Mouse (Mus musculus): ENCODE results near the gene Atl1. TPM values are rescaled to one million over a fixed set of nuclear protein-coding genes. Genes with fewer than 3 reads are reported as not detected.

Atl1 gene
- polyA plus RNA-seq, 1 experiment from 2014 or later, result 4.5 TPM

GRCm38 (mm10) chr12:69891721-69892120 is 693 bp upstream of the Atl1 start:
- peak overlapping the region; percentile 97 for H3K9ac ChIP-seq (ENCODE audit: low read length)
- H3K27ac ChIP-seq (ENCODE audit: low read length), result peak overlapping the region; percentile 93
- peak overlapping the region; percentile 82 for H3K4me2 ChIP-seq (ENCODE audit: low read depth, low read length)
- no peaks in the 10 kb centered on the region for H3K27me3 ChIP-seq (ENCODE audit: control insufficient read depth, insufficient read depth, low read length)
- peak overlapping the region; percentile 94 for H3K4me3 ChIP-seq (replicated peaks; ENCODE audit: low read length)
- WGBS, result 40% methylated on average over 3 of the region's 3 CpGs
- H3K9me3 ChIP-seq (replicated peaks; ENCODE audit: control insufficient read depth, low read length), result no peaks in the 10 kb centered on the region
- H3K4me1 ChIP-seq (ENCODE audit: control insufficient read depth, insufficient read depth, low read length), result peaks cover 26% of the 10 kb centered on the region
- no peak for ATAC-seq (ENCODE audit: insufficient read depth, low FRiP score)
- no peaks in the 10 kb centered on the region for H3K36me3 ChIP-seq (ENCODE audit: control insufficient read depth, insufficient read depth, low read length)

GRCm38 (mm10) chr12:69893927-69894326 is 1.5 kb downstream of the Atl1 start:
- H3K27me3 ChIP-seq (ENCODE audit: control insufficient read depth, insufficient read depth, low read length), result no peaks in the 10 kb centered on the region
- no peak for ATAC-seq (ENCODE audit: insufficient read depth, low FRiP score)
- H3K4me1 ChIP-seq (ENCODE audit: control insufficient read depth, insufficient read depth, low read length), result peaks cover 23% of the 10 kb centered on the region
- WGBS, result 62% methylated on average over 6 of the region's 6 CpGs
- H3K9ac ChIP-seq (ENCODE audit: low read length), result no peak overlapping the region
- no peak overlapping the region for H3K4me2 ChIP-seq (ENCODE audit: low read depth, low read length)
- no peaks in the 10 kb centered on the region for H3K9me3 ChIP-seq (replicated peaks; ENCODE audit: control insufficient read depth, low read length)
- no peaks in the 10 kb centered on the region for H3K36me3 ChIP-seq (ENCODE audit: control insufficient read depth, insufficient read depth, low read length)
- no peak overlapping the region for H3K4me3 ChIP-seq (replicated peaks; ENCODE audit: low read length)
- no peak overlapping the region for H3K27ac ChIP-seq (ENCODE audit: low read length)

DNA sequence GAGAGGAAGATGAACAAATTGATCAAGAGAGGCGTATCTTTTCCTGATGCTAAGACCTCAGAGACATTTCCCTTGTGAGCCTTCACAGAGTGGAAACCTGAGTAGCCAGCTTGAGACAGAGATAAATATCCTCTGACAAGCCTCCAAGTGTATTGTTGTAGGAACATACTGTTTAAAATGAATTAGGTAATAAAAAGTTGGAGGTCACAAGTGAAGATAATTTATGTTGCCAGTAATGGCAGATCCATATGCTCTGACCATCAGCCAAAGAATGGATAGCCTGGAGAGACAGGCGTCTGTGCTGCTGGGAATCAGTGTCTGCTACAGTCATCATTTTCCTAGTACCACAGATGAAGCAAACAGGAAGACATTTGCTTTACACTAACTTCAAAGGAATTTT is 2.6 kb downstream of the Atl1 start:
- Histone ChIP-seq H3K27me3 (ENCODE audit: control insufficient read depth, insufficient read depth, low read length) (no peaks in the 10 kb centered on the region), H3K36me3 (ENCODE audit: control insufficient read depth, insufficient read depth, low read length) (no peaks in the 10 kb centered on the region), H3K4me2 (ENCODE audit: low read depth, low read length) (no peak overlapping the region), H3K4me3 (replicated peaks; ENCODE audit: low read length) (no peak overlapping the region), H3K4me1 (ENCODE audit: control insufficient read depth, insufficient read depth, low read length) (peaks cover 18% of the 10 kb centered on the region), H3K9ac (ENCODE audit: low read length) (no peak overlapping the region), H3K9me3 (replicated peaks; ENCODE audit: control insufficient read depth, low read length) (no peaks in the 10 kb centered on the region), H3K27ac (ENCODE audit: low read length) (peak overlapping the region; percentile 12; the same call in 1 of the 2 replicates)
- WGBS, result 59% methylated on average over 2 of the region's 2 CpGs
- no peak for ATAC-seq (ENCODE audit: insufficient read depth, low FRiP score)

DNA sequence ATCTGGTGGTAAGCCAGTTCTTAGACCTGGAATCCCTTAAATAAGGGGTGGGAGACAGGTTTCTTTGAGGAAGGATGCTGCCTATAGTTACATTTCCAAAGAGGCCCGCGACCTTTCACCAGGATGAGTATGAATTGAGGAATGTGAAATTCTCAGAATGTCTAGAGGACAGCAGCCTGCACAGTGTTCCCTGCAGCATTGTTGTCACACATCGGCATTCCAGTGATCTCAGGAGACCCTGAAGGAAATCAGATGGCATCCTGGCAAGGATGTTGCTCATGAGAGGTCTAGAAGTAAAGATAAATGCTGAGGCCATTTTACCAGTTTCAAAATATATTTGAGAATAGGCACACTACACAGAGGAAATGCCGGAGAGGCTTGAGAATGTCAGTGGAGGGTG is 5.7 kb downstream of the Atl1 start:
- no peaks in the 10 kb centered on the region for H3K36me3 ChIP-seq (ENCODE audit: control insufficient read depth, insufficient read depth, low read length)
- H3K9ac ChIP-seq (ENCODE audit: low read length), result no peak overlapping the region
- H3K4me1 ChIP-seq (ENCODE audit: control insufficient read depth, insufficient read depth, low read length), result peaks cover 2% of the 10 kb centered on the region; the same call in 1 of the 2 replicates
- H3K4me3 ChIP-seq (replicated peaks; ENCODE audit: low read length), result no peak overlapping the region
- ATAC-seq (ENCODE audit: insufficient read depth, low FRiP score), result no peak
- no peak overlapping the region for H3K27ac ChIP-seq (ENCODE audit: low read length)
- no peak overlapping the region for H3K4me2 ChIP-seq (ENCODE audit: low read depth, low read length)
- no peaks in the 10 kb centered on the region for H3K27me3 ChIP-seq (ENCODE audit: control insufficient read depth, insufficient read depth, low read length)
- 85% methylated on average over 4 of the region's 4 CpGs for WGBS
- H3K9me3 ChIP-seq (replicated peaks; ENCODE audit: control insufficient read depth, low read length), result no peaks in the 10 kb centered on the region

DNA sequence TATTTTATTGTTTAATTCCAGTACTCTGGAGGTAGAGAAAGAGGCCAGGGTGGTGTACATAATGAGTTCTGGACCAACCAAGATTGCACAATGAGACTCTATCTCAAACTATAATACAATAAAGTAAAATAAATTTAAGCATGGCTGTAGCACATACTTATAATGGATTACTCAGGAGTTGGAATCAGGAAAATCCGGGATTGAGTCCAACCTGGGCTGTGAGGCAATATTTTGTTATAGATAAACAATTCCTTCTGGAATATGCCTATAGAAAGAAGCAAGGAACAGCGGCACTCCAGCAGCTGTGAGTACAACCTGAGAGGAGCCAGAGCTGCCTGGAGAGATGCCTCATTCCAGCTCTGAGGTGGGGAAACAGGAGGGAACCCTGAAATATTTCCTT is 12.6 kb downstream of the Atl1 start:
- no peak overlapping the region for H3K9ac ChIP-seq (ENCODE audit: low read length)
- H3K27me3 ChIP-seq (ENCODE audit: control insufficient read depth, insufficient read depth, low read length), result no peaks in the 10 kb centered on the region
- peaks cover 9% of the 10 kb centered on the region for H3K4me1 ChIP-seq (ENCODE audit: control insufficient read depth, insufficient read depth, low read length)
- H3K4me3 ChIP-seq (replicated peaks; ENCODE audit: low read length), result no peak overlapping the region
- no peaks in the 10 kb centered on the region for H3K36me3 ChIP-seq (ENCODE audit: control insufficient read depth, insufficient read depth, low read length)
- 53% methylated on average over 2 of the region's 2 CpGs for WGBS
- no peak for ATAC-seq (ENCODE audit: insufficient read depth, low FRiP score)
- no peaks in the 10 kb centered on the region for H3K9me3 ChIP-seq (replicated peaks; ENCODE audit: control insufficient read depth, low read length)
- no peak overlapping the region for H3K4me2 ChIP-seq (ENCODE audit: low read depth, low read length)
- H3K27ac ChIP-seq (ENCODE audit: low read length), result no peak overlapping the region

- H3K4me2 ChIP-seq (ENCODE audit: low read depth, low read length), result peak overlapping the region; percentile 69
- no peaks in the 10 kb centered on the region for H3K9me3 ChIP-seq (replicated peaks; ENCODE audit: control insufficient read depth, low read length)
- H3K27me3 ChIP-seq (ENCODE audit: control insufficient read depth, insufficient read depth, low read length), result no peaks in the 10 kb centered on the region
- H3K4me3 ChIP-seq (replicated peaks; ENCODE audit: low read length), result peak overlapping the region; percentile 36
- 8% methylated on average over 30 of the region's 30 CpGs for WGBS
- H3K9ac ChIP-seq (ENCODE audit: low read length), result peak overlapping the region; percentile 58
- peak; percentile 60; the same call in 1 of the 2 replicates for ATAC-seq (ENCODE audit: insufficient read depth, low FRiP score)
- H3K4me1 ChIP-seq (ENCODE audit: control insufficient read depth, insufficient read depth, low read length), result peaks cover 9% of the 10 kb centered on the region
- H3K27ac ChIP-seq (ENCODE audit: low read length), result no peak overlapping the region
- H3K36me3 ChIP-seq (ENCODE audit: control insufficient read depth, insufficient read depth, low read length), result no peaks in the 10 kb centered on the region
These were observed 15.5 kb downstream of the Atl1 start for GRCm38 (mm10) chr12:69907667-69908510.

- Histone ChIP-seq H3K4me3 (replicated peaks; ENCODE audit: low read length) (peak overlapping the region; percentile 36; the same call in 1 of the 2 replicates), H3K27ac (ENCODE audit: low read length) (no peak overlapping the region), H3K27me3 (ENCODE audit: control insufficient read depth, insufficient read depth, low read length) (no peaks in the 10 kb centered on the region), H3K9me3 (replicated peaks; ENCODE audit: control insufficient read depth, low read length) (no peaks in the 10 kb centered on the region), H3K9ac (ENCODE audit: low read length) (no peak overlapping the region; the same call in 1 of the 2 replicates), H3K36me3 (ENCODE audit: control insufficient read depth, insufficient read depth, low read length) (no peaks in the 10 kb centered on the region), H3K4me1 (ENCODE audit: control insufficient read depth, insufficient read depth, low read length) (peaks cover 9% of the 10 kb centered on the region), H3K4me2 (ENCODE audit: low read depth, low read length) (peak overlapping the region; percentile 69)
- 33% methylated on average over 19 of the region's 19 CpGs for WGBS
- ATAC-seq (ENCODE audit: insufficient read depth, low FRiP score), result no peak
These were observed 16.1 kb downstream of the Atl1 start for GRCm38 (mm10) chr12:69908511-69908900.

DNA sequence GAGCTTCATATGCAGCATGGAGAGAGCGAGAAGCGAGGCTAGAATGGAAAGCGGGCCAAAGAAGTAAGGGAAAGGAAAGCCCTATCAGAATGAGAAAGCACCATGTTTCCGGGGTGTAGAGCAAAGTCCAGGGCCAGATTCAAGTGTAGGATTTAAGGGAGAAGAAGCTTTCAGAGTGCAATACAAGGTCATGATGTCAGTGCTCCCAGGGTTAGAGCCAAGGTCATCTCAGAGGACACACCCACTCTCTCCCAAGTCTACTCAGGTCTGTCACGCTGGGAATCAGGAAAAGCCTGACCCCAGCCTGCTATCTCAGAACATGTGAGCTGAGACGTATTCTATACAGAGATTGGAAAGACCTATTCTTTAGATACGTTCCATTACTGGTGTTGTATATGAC is 19.5 kb downstream of the Atl1 start:
- no peak for ATAC-seq (ENCODE audit: insufficient read depth, low FRiP score)
- no peak overlapping the region for H3K4me2 ChIP-seq (ENCODE audit: low read depth, low read length)
- no peaks in the 10 kb centered on the region for H3K36me3 ChIP-seq (ENCODE audit: control insufficient read depth, insufficient read depth, low read length)
- peaks cover 9% of the 10 kb centered on the region for H3K4me1 ChIP-seq (ENCODE audit: control insufficient read depth, insufficient read depth, low read length)
- H3K27ac ChIP-seq (ENCODE audit: low read length), result no peak overlapping the region
- WGBS, result 80% methylated on average over 7 of the region's 7 CpGs
- H3K9me3 ChIP-seq (replicated peaks; ENCODE audit: control insufficient read depth, low read length), result no peaks in the 10 kb centered on the region
- no peak overlapping the region for H3K9ac ChIP-seq (ENCODE audit: low read length)
- H3K27me3 ChIP-seq (ENCODE audit: control insufficient read depth, insufficient read depth, low read length), result no peaks in the 10 kb centered on the region
- H3K4me3 ChIP-seq (replicated peaks; ENCODE audit: low read length), result no peak overlapping the region

GRCm38 (mm10) chr12:69912737-69913136 is 20.3 kb downstream of the Atl1 start:
- no peak for ATAC-seq (ENCODE audit: insufficient read depth, low FRiP score)
- WGBS, result 83% methylated on average over 7 of the region's 7 CpGs
- Histone ChIP-seq H3K36me3 (ENCODE audit: control insufficient read depth, insufficient read depth, low read length) (no peaks in the 10 kb centered on the region), H3K9me3 (replicated peaks; ENCODE audit: control insufficient read depth, low read length) (no peaks in the 10 kb centered on the region), H3K4me2 (ENCODE audit: low read depth, low read length) (no peak overlapping the region), H3K4me1 (ENCODE audit: control insufficient read depth, insufficient read depth, low read length) (peaks cover 6% of the 10 kb centered on the region), H3K9ac (ENCODE audit: low read length) (no peak overlapping the region), H3K4me3 (replicated peaks; ENCODE audit: low read length) (no peak overlapping the region), H3K27ac (ENCODE audit: low read length) (no peak overlapping the region), H3K27me3 (ENCODE audit: control insufficient read depth, insufficient read depth, low read length) (no peaks in the 10 kb centered on the region)
